Mouse (Mus musculus) small intestine, adult 10 weeks (tissue): ENCODE measurements around the gene Vmn2r108. TPM values are rescaled to one million over a fixed set of nuclear protein-coding genes. Genes with fewer than 3 reads are reported as not detected.

Source experiments
- polyA plus RNA-seq: library from polyadenylated mRNA; stranded (reverse); fragments of 350-450 nt; fragmentation: Illumina TruSeq; extraction: RNeasy Lipid Tissue Mini Kit (QIAGEN cat#74804); gene quantifications from one replicate; pipeline ENCODE4 v1.2.3, GENCODE M21; 2014; ENCODE audit warnings: low replicate concordance

Vmn2r108 gene
- not detected for polyA plus RNA-seq

DNA sequence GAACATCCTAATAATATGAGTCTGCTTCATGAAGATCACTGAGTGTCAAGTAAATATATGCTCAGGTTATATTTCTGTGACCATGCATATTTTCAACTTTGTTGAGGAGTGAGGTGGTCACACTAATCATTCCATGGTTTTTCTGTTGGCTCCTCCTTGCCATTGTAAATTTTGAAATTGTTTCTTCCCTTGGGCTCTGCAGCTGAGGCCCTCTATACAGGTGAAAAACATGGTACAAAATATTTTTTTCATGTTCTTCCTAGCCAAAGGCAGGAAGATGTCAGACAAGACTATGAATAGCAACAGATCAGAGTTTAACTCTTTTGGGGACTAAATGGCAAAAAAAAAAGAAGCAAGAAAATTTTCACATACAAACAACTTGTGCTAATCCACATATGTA is at the start of gene Vmn2r108:
TSS of gene Vmn2r108 (minus strand) at position 101 of the 400 bp plus-strand sequence.

DNA sequence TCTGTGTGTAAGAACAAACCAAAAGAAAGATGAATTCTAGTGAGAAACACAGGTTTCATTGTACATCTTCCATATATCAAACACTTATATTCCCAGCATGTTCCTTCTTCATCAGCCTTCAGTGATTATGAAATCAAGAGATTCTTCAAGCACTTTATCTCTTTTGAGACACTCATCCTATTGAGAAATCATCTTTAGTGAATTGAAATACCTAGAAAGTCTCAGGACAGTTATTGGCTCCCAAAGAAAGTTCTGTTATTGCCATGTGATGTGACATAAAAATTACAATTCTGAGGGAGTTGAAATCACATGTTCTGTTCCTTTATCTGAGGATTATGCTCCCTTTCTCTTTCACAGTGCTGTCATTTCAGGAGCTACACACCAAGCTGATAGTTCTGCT is 16.7 kb upstream of the Vmn2r108 start, which contains the start of gene Vmn1r225:
TSS of gene Vmn1r225 (plus strand) at position 301 of the 400 bp plus-strand sequence.

GRCm38 (mm10) chr17:20413846-20414245 is 67.3 kb downstream of the Vmn2r108 start, which contains the start of gene Vmn1r224:
Vmn1r224 (plus strand) TSS chr17:20414146.

Other genes with a start within 250 kb of the Vmn2r108 start
- gene Vmn2r105, start 246.3 kb downstream of the Vmn2r108 start, polyA plus RNA-seq, result not detected
- not detected for gene Vmn2r106, start 195.8 kb downstream of the Vmn2r108 start, polyA plus RNA-seq
- not detected for gene Vmn2r107, start 136.1 kb downstream of the Vmn2r108 start, polyA plus RNA-seq
- gene Vmn1r224, start 67.2 kb downstream of the Vmn2r108 start, polyA plus RNA-seq, result not detected
- gene Vmn1r225, start 16.8 kb upstream of the Vmn2r108 start, polyA plus RNA-seq, result not detected
- not detected for gene Vmn2r109, start 83.4 kb upstream of the Vmn2r108 start, polyA plus RNA-seq
- not detected for gene Vmn2r110, start 115.1 kb upstream of the Vmn2r108 start, polyA plus RNA-seq
- gene Fpr-rs3, start 143.5 kb upstream of the Vmn2r108 start, polyA plus RNA-seq, result not detected
- gene Vmn1r226, start 201.5 kb upstream of the Vmn2r108 start, polyA plus RNA-seq, result not detected
- gene Vmn1r227, start 248.5 kb upstream of the Vmn2r108 start, polyA plus RNA-seq, result not detected